Mouse (Mus musculus) forebrain, postnatal 0 days (tissue): Measurements from ENCODE around the gene Clmp. TPM values are rescaled to one million over a fixed set of nuclear protein-coding genes. Genes with fewer than 3 reads are reported as not detected.

Source experiments
- ATAC-seq: fragments of 200-750 bp; cut with Nextera tagmentation; 2 replicates; pipeline ENCODE4 v1.8.0; 2017; ENCODE audit warnings: mild to moderate bottlenecking, moderate library complexity
- DNase-seq: peaks from one replicate; pipeline ENCODE4 v3.0.0-alpha.2; 2015
- H3K27ac ChIP-seq: fragments of 300-500 bp; sonication (generic); 2 replicates; pipeline ENCODE4 v1.5.1; 2014; ENCODE audit warnings: low read depth, mild to moderate bottlenecking, antibody characterized with exemption, low read length, moderate library complexity, mixed read lengths
- H3K27me3 ChIP-seq: fragments of 300-500 bp; sonication (generic); 2 replicates; pipeline ENCODE4 v1.6.1; 2014; ENCODE audit warnings: mild to moderate bottlenecking, low read length, mixed read lengths; ENCODE audit not compliant: insufficient read depth
- H3K36me3 ChIP-seq: fragments of 300-500 bp; sonication (generic); 2 replicates; pipeline ENCODE4 v1.6.1; 2014; ENCODE audit warnings: mild to moderate bottlenecking, moderate library complexity; ENCODE audit not compliant: insufficient read depth
- H3K4me1 ChIP-seq: fragments of 300-500 bp; sonication (generic); 2 replicates; pipeline ENCODE4 v1.6.1; 2014; ENCODE audit warnings: antibody characterized with exemption; ENCODE audit not compliant: insufficient read depth
- H3K4me2 ChIP-seq: fragments of 300-500 bp; sonication (generic); 2 replicates; pipeline ENCODE4 v1.6.1; 2014; ENCODE audit warnings: low read depth, mild to moderate bottlenecking, moderate library complexity
- H3K4me3 ChIP-seq: fragments of 300-500 bp; sonication (generic); 2 replicates; pipeline ENCODE4 v1.5.1; 2014; ENCODE audit warnings: low read depth, low read length, mixed read lengths
- H3K9ac ChIP-seq: fragments of 300-500 bp; sonication (generic); 2 replicates; pipeline ENCODE4 v1.6.1; 2014; ENCODE audit warnings: mild to moderate bottlenecking
- H3K9me3 ChIP-seq: fragments of 300-500 bp; sonication (generic); 2 replicates; pipeline ENCODE4 v1.6.1; 2016; ENCODE audit warnings: low read length
- CTCF ChIP-seq: sonication (generic); IDR thresholded peaks from 2 replicates; pipeline ENCODE4 v1.5.1; 2016; ENCODE audit warnings: antibody characterized with exemption, control low read depth, low read depth
- WGBS: fragments of 180-500 bp; shearing (Covaris S2); extraction: QIAGEN DNeasy Blood & Tissue Kit; methylation state at CpG from one replicate; pipeline ENCODE4 v1.1.7; 2014; 5-methylcytosine and 5-hydroxymethylcytosine counted together
- polyA plus RNA-seq: library from polyadenylated mRNA; unstranded; fragments of >200 nt; fragmentation: Nextera tagmentation; extraction: Ambion mirVana; gene quantifications from 2 replicates; pipeline ENCODE4 v1.2.1, GENCODE M21; 2015
- total RNA-seq: library from RNA; depleted of rRNA; stranded (reverse); fragments of >200 nt; gene quantifications from 2 replicates; pipeline ENCODE4 v1.2.3, GENCODE M21; 2014

Clmp gene
- total and polyA plus RNA-seq, 2 experiments from 2014 or later, result 53.5 to 75.4 TPM

- DNase-seq, result peak; percentile 55
- peak; percentile 12; the same call in 1 of the 2 replicates for ATAC-seq
- 0 out of 2 replicates have a peak, but pooled peaks have one; percentile 24 for TF ChIP-seq CTCF
- H3K4me3 ChIP-seq, result no peak overlapping the region
- H3K9me3 ChIP-seq, result no peaks in the 10 kb centered on the region
- H3K27me3 ChIP-seq, result no peaks in the 10 kb centered on the region
- no peak overlapping the region for H3K4me2 ChIP-seq
- H3K9ac ChIP-seq, result no peak overlapping the region
- peak overlapping the region; percentile 51 for H3K27ac ChIP-seq
- 19% methylated on average over 11 of the region's 11 CpGs for WGBS
- H3K4me1 ChIP-seq, result 0 out of 2 replicates have a peak, but pooled peaks cover 3% of the 10 kb centered on the region
- H3K36me3 ChIP-seq, result peaks cover 35% of the 10 kb centered on the region
Observed at GRCm38 (mm10) chr9:40807289-40807920, 121.6 kb downstream of the Clmp start.

GRCm38 (mm10) chr9:40808061-40808906 lies 122.5 kb downstream of the Clmp start:
- H3K9ac ChIP-seq, result 0 out of 2 replicates have a peak overlapping the region, but pooled peaks have one; percentile 28
- H3K4me2 ChIP-seq, result no peak overlapping the region
- 12% methylated on average over 16 of the region's 16 CpGs for WGBS
- H3K27ac ChIP-seq, result 0 out of 2 replicates have a peak overlapping the region, but pooled peaks have one; percentile 51
- DNase-seq, result peak; percentile 39
- no peaks in the 10 kb centered on the region for H3K9me3 ChIP-seq
- TF ChIP-seq CTCF, result no peak
- no peak for ATAC-seq
- peaks cover 35% of the 10 kb centered on the region for H3K36me3 ChIP-seq
- H3K27me3 ChIP-seq, result no peaks in the 10 kb centered on the region
- H3K4me1 ChIP-seq, result 0 out of 2 replicates have a peak, but pooled peaks cover 3% of the 10 kb centered on the region
- no peak overlapping the region for H3K4me3 ChIP-seq

GRCm38 (mm10) chr9:40808907-40809280 lies 123.1 kb downstream of the Clmp start:
- H3K4me3 ChIP-seq, result no peak overlapping the region
- TF ChIP-seq CTCF, result no peak
- no peak overlapping the region for H3K4me2 ChIP-seq
- 38% methylated on average over 8 of the region's 8 CpGs for WGBS
- H3K36me3 ChIP-seq, result peaks cover 29% of the 10 kb centered on the region
- no peaks in the 10 kb centered on the region for H3K27me3 ChIP-seq
- H3K4me1 ChIP-seq, result 0 out of 2 replicates have a peak, but pooled peaks cover under 1% of the 10 kb centered on the region
- no peaks in the 10 kb centered on the region for H3K9me3 ChIP-seq
- DNase-seq (no peak), ATAC-seq (no peak)
- H3K9ac ChIP-seq, result 0 out of 2 replicates have a peak overlapping the region, but pooled peaks have one; percentile 28
- 0 out of 2 replicates have a peak overlapping the region, but pooled peaks have one; percentile 43 for H3K27ac ChIP-seq

GRCm38 (mm10) chr9:40811860-40812259 lies 126.1 kb downstream of the Clmp start:
- TF ChIP-seq CTCF, result peak; percentile 58
- DNase-seq (no peak), ATAC-seq (no peak)

GRCm38 (mm10) chr9:40814060-40814459 lies 128.3 kb downstream of the Clmp start:
- H3K4me2 ChIP-seq, result no peak overlapping the region
- H3K9me3 ChIP-seq, result no peaks in the 10 kb centered on the region

More at GRCm38 (mm10) chr9:40811860-40812259, 126.1 kb downstream of the Clmp start:
- Histone ChIP-seq H3K4me2 (no peak overlapping the region), H3K9ac (no peak overlapping the region), H3K9me3 (no peaks in the 10 kb centered on the region), H3K36me3 (peaks cover 2% of the 10 kb centered on the region; the same call in 1 of the 2 replicates), H3K27ac (no peak overlapping the region), H3K27me3 (no peaks in the 10 kb centered on the region), H3K4me3 (no peak overlapping the region), H3K4me1 (no peaks in the 10 kb centered on the region)
- WGBS, result 41% methylated on average over 2 of the region's 2 CpGs

GRCm38 (mm10) chr9:40817325-40818028 lies 131.7 kb downstream of the Clmp start:
- no peak for TF ChIP-seq CTCF
- Histone ChIP-seq H3K4me1 (no peaks in the 10 kb centered on the region), H3K9me3 (no peaks in the 10 kb centered on the region), H3K4me2 (no peak overlapping the region), H3K27me3 (no peaks in the 10 kb centered on the region), H3K4me3 (no peak overlapping the region), H3K9ac (no peak overlapping the region), H3K36me3 (no peaks in the 10 kb centered on the region), H3K27ac (no peak overlapping the region)
- WGBS, result 73% methylated on average over 5 of the region's 5 CpGs
- ATAC-seq (0 out of 2 replicates have a peak, but pooled peaks have one; percentile 23), DNase-seq (peak; percentile 6)

More at GRCm38 (mm10) chr9:40814060-40814459, 128.3 kb downstream of the Clmp start:
- 91% methylated on average over 7 of the region's 7 CpGs for WGBS
- TF ChIP-seq CTCF, result no peak
- H3K9ac ChIP-seq, result no peak overlapping the region
- H3K27ac ChIP-seq, result no peak overlapping the region
- H3K36me3 ChIP-seq, result no peaks in the 10 kb centered on the region
- H3K27me3 ChIP-seq, result no peaks in the 10 kb centered on the region
- DNase-seq (no peak), ATAC-seq (no peak)
- no peak overlapping the region for H3K4me3 ChIP-seq
- no peaks in the 10 kb centered on the region for H3K4me1 ChIP-seq
